Mouse (Mus musculus) adrenal gland, adult 2 months (tissue): ENCODE measurements around the gene Poc1b. TPM values are rescaled to one million over a fixed set of nuclear protein-coding genes. Genes with fewer than 3 reads are reported as not detected.

Experiments
- DNase-seq: peaks from one replicate; pipeline ENCODE4 v3.0.0; 2021
- polyA plus RNA-seq: library from polyadenylated mRNA; depleted of rRNA; stranded (reverse); fragments of >200 nt; gene quantifications from 2 replicates; pipeline ENCODE4 v1.2.3, GENCODE M21; 2012; rRNA removed
- total RNA-seq, 2 experiments: library from RNA; stranded (reverse); gene quantifications; 2 replicates each; pipeline ENCODE4 v1.2.3; 2021

Gene Poc1b
- total and polyA plus RNA-seq, 3 experiments, result 3.8 to 17.0 (median 13.5) TPM

DNA sequence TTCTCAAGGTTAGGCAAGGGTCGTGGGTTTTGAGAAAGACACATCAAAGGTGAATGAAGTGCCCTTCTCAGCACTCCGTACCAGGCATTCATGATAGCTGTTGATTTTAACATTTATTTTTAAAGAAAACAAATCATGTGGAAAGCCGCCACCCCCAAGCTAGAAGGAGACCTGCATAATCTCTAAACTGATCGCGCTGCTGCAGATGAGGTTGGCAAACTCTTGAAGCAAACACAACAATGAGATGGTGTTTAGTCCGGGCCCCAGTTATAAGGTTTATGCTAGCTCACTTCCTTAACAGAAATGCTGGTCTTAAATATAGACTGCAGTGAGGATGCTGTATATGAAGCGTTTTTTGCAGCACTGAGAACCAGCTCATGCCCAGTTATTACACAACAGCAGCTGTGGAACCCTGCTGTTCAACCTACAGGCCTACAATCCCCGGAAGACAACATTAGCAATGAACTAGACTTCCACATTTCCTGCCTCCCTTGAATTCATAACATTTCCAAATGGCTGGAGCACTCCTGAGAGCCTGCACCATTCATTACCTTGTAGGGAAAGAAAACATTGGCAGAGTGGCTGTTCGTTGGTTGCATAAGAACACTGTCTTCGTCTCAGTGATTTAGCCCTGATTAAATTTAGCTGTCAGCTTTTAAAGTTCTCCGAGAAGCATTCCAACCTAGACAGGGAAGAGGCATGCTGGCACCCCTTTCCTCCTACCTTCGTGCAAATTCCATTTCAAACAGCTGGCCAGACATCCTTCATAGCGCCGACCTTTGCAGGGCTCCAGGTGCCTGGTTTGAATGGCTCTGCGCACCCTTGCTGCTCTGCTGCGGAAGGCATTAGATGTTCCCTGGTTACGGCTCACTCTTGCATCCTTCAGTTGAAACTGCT, 121.4 kb downstream of the Poc1b start:
- no peak for DNase-seq

DNA sequence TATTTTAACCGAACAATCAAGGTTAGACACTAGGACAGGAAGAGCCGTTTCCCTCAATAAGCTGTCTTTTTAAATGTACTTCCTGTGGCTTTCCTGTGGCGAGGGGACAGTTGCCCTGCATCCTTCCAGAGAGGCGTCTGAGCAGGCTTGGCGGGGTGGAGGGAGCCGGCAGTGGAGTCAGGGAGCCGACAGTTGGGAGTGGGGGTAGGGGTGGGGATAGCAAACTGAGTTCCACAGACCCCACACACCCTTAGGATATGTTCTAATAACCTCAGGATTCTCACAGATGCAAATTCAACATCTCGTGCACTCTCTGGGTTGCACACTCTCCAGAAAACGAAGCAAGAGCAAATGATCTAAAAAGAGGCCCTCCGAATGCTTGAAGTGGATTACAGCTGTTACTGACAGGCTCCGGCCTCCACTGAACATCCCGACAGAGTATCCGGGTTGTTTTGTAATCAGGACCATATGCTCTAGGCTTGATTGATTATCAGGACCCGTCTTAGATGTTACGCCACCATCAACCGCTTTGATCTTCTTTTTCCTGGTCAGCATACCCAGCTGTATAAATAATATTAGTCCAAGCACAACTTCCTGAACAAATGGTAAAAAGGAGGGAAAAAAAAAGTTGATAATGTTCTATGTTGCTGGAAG, 122.3 kb downstream of the Poc1b start:
- DNase-seq, result no peak

DNA sequence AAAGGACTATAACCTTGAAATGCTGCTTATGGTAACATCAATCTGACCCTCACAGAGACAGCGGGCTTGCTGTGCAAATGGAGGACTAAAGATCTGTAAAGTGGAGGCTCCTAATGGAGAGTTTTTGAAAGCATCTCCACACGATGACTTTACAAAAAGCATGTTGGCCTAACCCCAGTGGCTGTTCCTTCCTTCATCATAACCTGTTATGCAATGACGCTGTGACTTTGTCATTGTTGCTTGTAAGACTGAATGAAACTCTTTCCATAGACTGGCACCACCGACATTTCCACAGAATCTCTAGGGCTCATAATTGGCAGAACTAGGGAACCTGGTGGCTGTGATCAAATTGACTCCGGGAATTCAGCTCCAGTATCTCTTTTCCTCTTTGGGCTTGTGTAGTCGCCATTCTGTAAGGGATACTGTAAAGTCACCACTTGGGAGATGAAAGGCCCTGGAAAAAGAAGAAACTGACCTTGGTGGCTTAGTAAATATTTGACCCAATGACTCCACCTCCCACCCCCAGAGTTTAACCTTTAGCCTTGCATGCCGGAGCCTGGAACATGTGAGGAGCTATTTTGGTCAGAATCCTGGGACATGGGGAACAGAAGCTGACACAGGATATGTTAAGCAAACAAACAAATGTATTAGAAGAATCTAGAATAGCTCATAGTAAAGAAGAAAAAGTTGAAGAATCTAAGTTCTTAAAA, 125.8 kb downstream of the Poc1b start:
- DNase-seq, result peak; percentile 64

DNA sequence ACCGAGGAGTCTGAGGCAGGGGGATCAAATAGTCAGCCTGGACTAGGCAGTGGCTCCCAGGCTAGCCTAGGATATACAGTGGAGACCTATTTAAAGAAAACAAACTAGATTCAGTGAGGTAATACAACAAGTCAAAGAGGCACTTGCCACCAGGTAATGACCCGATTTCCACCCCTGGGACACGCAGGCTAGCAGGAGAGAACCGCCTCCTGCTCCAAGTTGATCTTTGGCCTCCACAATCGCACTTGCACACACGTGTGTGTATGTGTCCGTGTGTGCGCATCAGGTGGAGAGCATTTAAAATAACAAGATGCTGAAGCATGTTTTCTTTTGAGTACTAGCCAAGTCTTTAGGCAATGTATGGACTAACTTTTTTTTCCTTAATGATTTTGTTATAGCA, 127.5 kb downstream of the Poc1b start:
- no peak for DNase-seq

DNA sequence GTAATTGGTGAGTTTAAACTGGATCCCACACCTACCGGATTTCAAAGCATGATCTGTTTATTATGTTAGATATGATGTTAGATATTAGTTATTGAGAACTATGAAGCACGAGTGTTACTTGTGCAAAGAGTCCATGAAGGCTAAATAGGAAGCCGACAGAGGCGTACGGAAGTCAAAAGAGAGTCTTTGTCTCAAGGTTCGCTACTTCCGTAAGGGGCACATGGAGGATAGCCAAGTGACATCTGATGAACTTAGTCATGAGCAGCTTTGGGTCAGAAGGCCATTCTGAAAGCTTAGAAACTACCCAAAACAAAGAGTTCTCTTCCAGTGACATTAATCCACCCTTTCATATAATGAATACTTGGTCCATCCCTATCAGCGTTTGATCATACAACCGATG, 128.2 kb downstream of the Poc1b start:
- DNase-seq, result no peak

DNA sequence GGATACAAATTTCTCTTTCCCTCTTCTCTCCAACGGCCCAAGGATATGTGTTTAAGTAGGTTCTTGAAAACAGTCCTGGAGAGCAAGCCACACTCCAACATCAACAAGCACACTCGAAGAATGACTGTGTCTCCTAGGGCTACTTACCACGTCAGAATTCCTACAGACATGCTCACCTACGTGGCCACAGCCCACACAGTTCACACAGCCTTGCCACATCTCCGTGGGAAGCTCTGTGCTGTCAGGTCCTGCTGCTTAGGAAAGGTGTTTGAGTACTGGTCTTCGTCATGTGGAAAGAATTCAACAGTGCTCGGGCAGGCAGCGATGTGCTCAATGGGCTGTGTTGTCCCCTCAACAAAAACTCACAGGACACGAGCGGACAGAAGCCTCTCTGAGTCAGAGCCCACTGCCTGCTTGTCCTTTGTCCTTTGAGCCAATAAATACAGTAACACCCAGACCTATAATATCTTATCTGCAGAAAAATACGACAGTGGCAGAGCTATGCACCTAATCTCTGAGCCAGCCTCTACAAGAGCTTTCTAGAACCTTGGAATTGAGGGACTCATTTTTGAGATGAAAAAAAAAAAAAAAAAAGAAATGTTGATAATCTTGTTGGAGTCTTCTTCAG, 130.5 kb downstream of the Poc1b start:
- no peak for DNase-seq

DNA sequence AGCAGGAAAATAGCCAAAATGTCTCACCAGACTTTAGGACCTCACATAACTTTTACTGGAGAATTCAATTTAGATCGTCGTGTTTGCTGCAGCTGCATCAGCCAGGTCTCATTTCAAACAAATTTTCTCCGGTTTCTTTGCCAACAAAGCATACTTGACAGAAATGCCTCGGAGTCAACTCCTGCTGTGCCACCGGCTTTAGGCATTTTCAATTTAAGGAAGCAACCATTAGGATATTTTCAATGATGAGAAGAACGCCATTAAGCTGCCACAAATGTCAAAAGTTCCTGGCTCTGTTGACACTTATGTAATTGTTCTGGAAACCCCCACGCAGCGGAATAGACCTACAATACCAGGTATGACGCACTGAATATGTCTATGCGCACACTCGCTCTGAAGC, 131.7 kb downstream of the Poc1b start:
- DNase-seq, result no peak

DNA sequence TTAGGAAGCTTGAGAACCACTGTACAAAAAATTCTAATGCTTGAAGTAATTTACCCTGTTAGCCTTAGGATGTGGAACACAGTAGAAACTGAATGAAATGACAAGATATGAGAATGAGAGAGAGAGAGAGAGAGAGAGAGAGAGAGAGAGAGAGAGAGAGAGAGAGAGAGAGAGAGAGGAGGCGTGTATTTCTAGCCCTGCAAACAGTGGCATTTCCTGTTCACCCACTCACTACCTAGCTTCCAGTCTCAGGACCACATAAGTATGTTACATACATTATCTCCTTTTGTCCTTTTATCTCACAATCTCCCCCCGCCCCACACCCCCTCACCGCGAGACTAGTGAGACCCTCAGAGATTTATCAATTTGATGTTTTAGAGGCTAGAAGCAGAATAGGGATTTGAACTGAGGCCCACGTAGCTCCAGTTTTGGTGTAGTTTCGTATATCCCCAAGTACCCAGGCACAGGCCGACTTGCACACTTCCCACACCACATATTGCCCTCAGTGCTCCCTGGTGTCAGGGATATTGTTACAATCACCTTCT, 134.5 kb downstream of the Poc1b start:
- DNase-seq, result no peak

DNA sequence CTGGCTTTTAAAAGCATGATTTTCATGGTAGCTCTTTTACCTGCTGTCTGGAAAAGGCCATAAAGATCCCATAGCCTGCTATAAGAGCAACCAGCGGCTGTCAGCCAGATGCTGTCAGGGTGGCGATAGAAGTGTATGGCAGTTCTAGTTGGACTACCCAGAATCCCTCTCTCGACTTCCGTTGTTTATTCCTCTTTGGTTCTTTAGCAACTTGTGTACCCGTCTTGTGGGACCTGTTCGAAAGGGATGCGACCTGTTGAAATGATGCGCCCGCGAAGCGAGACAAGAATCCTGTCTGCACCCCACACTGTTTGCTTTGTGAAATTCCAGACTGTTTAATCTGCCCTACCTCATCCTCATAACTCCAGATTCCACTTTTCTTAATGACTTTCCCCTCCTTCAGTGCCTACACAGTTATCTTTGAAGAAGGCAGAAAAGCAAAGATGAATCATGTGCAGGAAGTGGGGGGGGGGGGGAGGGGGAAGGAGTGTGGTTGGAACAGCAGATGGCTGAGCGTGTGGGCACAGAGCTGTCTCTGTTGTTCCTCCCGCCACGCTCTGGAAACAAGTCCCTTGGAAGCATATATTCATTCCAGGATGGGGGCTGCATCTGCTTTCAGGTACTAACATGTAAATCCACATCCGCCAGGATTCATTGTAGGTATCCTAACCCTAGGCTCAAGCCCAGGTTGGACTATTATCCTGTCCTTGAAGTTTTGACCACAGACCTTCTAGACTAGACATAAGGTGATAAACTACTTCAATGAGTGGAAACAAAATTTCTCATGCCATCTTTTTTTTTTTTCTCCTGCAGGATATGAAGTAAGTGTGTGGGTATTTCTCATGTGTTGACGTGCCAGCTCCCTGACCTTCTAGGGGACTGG, 135.2 kb downstream of the Poc1b start:
- DNase-seq, result no peak

DNA sequence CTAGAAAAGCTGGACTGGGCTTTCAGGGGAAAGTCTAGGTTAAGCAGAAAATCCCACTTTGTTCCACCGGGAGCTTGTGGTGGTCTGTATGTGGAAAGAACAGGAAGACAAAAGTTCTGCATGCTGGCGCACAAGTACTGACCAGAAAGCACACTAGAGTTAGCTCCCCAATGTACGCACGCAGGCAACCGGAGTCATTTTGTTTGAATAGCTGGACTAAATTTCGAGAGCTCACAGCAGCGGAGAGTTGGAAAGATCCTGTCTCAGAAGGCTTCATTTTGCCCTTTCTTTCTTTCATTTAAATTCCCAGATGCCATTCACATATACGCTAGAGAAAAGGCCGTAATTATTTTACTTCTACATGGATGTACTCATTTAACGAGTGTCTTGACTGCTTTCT, 135.9 kb downstream of the Poc1b start:
- DNase-seq, result no peak

DNA sequence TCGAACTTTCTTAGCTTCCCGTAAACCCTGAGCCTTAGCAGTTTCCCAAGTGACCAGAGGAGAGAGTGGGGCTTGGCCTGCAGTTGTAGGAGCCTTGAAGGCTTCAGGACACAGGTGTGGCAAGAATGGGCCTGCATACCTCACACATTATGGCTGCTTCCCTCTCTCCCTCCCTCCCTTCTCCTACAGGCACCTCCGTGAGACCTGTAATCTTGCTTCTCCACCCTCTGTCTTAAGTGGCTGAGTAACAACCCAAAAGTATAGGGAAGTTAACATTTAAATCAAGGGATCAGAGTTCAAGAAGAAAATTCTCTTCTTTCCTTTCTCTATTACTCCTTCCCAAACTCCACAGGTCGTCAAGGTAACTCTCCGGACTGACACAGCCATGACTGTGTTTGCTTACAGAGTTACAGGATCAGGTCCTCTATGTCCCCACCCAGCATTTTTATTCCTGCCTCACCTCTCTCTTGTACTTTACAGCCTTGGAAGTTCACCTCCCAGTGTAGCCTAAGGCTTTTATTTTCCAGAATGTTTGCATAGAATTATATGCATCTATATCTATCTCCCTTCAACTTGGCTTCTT, 137.2 kb downstream of the Poc1b start:
- no peak for DNase-seq

DNA sequence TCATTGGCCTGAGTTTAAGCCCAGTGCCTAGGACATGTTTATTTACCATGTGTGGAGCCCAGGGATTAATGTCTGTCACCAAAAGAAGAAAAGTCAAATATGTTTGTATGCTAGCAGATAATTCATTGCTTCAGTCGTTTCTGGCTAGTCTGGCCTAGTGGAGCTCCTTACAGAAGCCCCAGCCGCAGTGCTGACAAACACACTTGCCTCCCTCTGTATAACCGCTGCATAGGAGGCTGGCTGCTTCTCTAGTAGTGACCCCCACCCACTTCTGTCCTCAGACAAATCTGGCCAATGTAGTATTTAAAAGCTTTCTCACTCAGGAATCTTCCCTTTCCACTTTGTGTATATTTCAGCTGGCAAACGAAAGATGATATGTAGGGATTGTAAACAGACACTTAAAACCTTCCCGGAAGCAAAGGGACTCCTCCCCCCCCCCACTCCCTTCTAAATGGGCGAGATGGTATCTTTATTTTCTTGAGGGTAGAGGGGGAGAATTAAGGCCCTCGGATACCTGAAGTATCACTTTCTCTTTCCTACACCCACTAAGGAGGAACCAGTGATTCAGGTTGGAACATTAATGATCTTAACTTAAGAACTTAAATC, 137.9 kb downstream of the Poc1b start:
- DNase-seq, result no peak

DNA sequence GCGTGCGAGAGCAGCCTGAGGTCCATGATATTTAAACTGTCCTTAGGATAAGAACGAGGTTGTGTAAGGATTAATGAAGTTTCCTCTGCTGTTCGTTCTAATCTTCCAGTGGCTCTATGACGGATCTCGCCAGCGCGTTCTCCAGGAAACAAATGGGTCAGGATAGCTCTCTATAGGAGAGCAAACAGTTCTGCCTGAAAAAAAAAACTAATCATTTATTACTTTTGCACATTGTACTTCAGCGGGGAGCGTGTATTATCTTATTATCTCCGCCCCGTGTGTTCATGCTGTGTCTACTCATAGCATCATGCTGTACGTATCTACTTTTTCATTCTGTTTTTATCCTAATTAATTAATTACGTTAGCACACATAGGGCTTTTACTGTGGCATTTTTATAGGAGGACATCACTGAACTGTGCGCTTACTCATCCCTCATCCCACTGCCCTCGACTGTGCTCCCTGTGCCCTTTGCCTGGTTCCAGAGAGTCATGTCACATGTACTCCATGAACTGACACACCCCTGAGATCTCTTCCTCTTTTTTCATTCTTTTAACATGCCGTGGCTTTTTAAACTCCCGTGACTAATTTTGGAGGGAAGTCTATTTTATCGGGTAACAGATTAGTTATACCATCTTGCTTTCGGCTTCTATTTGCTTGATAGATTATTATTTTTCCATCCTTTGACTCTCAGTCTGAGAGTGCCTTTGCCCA, 140.1 kb downstream of the Poc1b start:
- DNase-seq, result no peak

Other genes starting within 250 kb of the Poc1b start
- 10 to 100 TPM; 41.6 to 49.3 TPM for gene Atp2b1, start 192.6 kb upstream of the Poc1b start, total RNA-seq
- gene Atp2b1, start 192.6 kb upstream of the Poc1b start, polyA plus RNA-seq, result 2.6 and 3.1 TPM in 2 replicates
- gene Galnt4, start 1.1 kb downstream of the Poc1b start, total RNA-seq, result 1 to 10 TPM; 5.6 to 7.0 TPM
- gene Galnt4, start 1.1 kb downstream of the Poc1b start, polyA plus RNA-seq, result 0.35 and 0.83 TPM in 2 replicates
- not detected for gene Phxr2, start 19.3 kb downstream of the Poc1b start, total RNA-seq
- gene Phxr2, start 19.3 kb downstream of the Poc1b start, polyA plus RNA-seq, result not detected in 2 replicates
- gene Dusp6, start 156.2 kb downstream of the Poc1b start, total RNA-seq, result 100 to 1,000 TPM in 1 of 2 experiments, 10 to 100 TPM in 1; 70.4 to 146 TPM
- gene Dusp6, start 156.2 kb downstream of the Poc1b start, polyA plus RNA-seq, result 105 TPM in 2 replicates